Comparison of ENCODE assay signal across 14 mouse cellular contexts in the genomic region with DNA sequence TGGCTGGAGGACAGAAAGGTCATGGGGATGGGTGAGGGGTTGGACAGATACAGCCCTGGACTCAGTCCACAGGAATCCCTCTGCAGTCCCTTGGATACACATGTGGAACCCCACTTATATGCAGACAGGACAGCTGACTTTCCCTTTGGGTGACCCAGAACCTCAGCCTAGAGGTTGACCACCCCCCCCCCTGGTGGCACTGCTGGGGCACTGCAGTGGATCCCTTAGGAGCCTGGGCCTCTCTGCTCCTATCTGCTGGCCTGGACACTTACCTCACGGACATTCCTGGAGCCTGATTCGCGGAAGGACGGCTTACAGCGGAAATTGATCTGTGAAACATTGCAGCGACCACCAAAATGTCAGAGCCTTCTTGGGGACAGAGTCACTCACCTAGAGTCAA. TPM values are rescaled to one million over a fixed set of nuclear protein-coding genes. Genes with fewer than 3 reads are reported as not detected.
A peak's percentile ranks its signal among the peaks of the same experiment; 100 is the strongest.
DNase-seq lines count a peak whose midpoint lies in the region; ATAC-seq and TF ChIP-seq lines count a peak whose summit lies in the region.
"Had no signal": no experiment of that assay in that cellular context is flagged by ENCODE, and none has a peak within 500 bp of the region (broad histone marks: within the 10 kb centered on the region; RNA-seq: fewer than 3 reads in every experiment).

No protein-coding gene starts in this region.

- H3K36me3 ChIP-seq in heart, postnatal 0 days (replicated peaks; ENCODE audit: control insufficient read depth, insufficient read depth, low read length): peaks cover 70% of the 10 kb centered on the region
- peaks cover 14% of the 10 kb centered on the region for H3K36me3 ChIP-seq in neural tube, embryonic 11.5 days (ENCODE audit: control insufficient read depth, insufficient read depth, low read length)
- H3K36me3 ChIP-seq in neural tube, embryonic 15.5 days: peaks cover 30% of the 10 kb centered on the region

- intact Hi-C loops in heart, postnatal 36 days (cut with DNase I): loop anchor here (5.0 kb wide), 1 partner anchor 115 kb away; no protein-coding TSS in a partner anchor

- WGBS in heart, postnatal 0 days: 34% methylated on average over 6 of the region's 6 CpGs
- 74% methylated on average over 6 of the region's 6 CpGs for WGBS in neural tube, embryonic 11.5 days
- 79% methylated on average over 6 of the region's 6 CpGs for WGBS in neural tube, embryonic 15.5 days
- WGBS in bone marrow, adult 2 months: 85% methylated on average over 6 of the region's 6 CpGs

- no peaks in the 10 kb centered on the region for H3K27me3 ChIP-seq in heart, postnatal 0 days (ENCODE audit: control insufficient read depth, insufficient read depth, low read length)
- H3K27me3 ChIP-seq in neural tube, embryonic 11.5 days (ENCODE audit: control insufficient read depth, insufficient read depth, low read length): no peaks in the 10 kb centered on the region
- no peaks in the 10 kb centered on the region for H3K27me3 ChIP-seq in neural tube, embryonic 15.5 days (replicated peaks)
- H3K27me3 ChIP-seq: hindbrain, embryonic 12.5 days; Patski had no signal

- no peak overlapping the region for H3K4me3 ChIP-seq in heart, postnatal 0 days (ENCODE audit: low read depth, low read length)
- no peak overlapping the region for H3K4me3 ChIP-seq in neural tube, embryonic 11.5 days (ENCODE audit: low read depth, low read length)
- no peak overlapping the region for H3K4me3 ChIP-seq in neural tube, embryonic 15.5 days (replicated peaks)
- H3K4me3 ChIP-seq in bone marrow, adult 2 months (replicated peaks; ENCODE audit: control insufficient read depth, low read depth, low read length): no peak overlapping the region
- H3K4me3 ChIP-seq: erythroblast, embryonic 14.5 days; hindbrain, embryonic 12.5 days had no signal

- TF ChIP-seq CTCF in heart, postnatal 0 days (IDR thresholded peaks at IDR 0.05; ENCODE audit: low read depth): peak; percentile 42
- peak; percentile 29; the same call in 1 of the 2 replicates for TF ChIP-seq CTCF in bone marrow, adult 2 months (IDR thresholded peaks at IDR 0.05; ENCODE audit: control insufficient read depth, insufficient read depth, low read length)

- no peak for DNase-seq in heart, postnatal 0 days (ENCODE audit: low spot score)
- no peak for DNase-seq in heart, postnatal 36 days
- DNase-seq in neural tube, embryonic 11.5 days (ENCODE audit: low spot score): peak; percentile 26
- peak; percentile 41 for DNase-seq in retina, postnatal 1 day
- no peak for DNase-seq in urinary bladder, adult 18-20 months (ENCODE audit: low spot score in 2 of 2)
- DNase-seq in kidney, adult 9 months: no peak
- DNase-seq: adrenal gland, postnatal 14 days; cerebellum, postnatal 36 days; lung, postnatal 4 days had no signal

- H3K9me3 ChIP-seq in heart, postnatal 0 days (replicated peaks; ENCODE audit: control insufficient read depth, low read length): no peaks in the 10 kb centered on the region
- H3K9me3 ChIP-seq in neural tube, embryonic 11.5 days (ENCODE audit: control insufficient read depth, low read length): no peaks in the 10 kb centered on the region
- H3K9me3 ChIP-seq in neural tube, embryonic 15.5 days (replicated peaks): no peaks in the 10 kb centered on the region
- H3K9me3 ChIP-seq: hindbrain, embryonic 12.5 days had no signal

- TF ChIP-seq EP300 in heart, postnatal 0 days (IDR thresholded peaks at IDR 0.05; ENCODE audit: low read depth): no peak

- no peak for TF ChIP-seq POLR2A in bone marrow, adult 2 months (IDR thresholded peaks at IDR 0.05; ENCODE audit: borderline replicate concordance, control insufficient read depth, low read depth, low read length)

- no peak overlapping the region for H3K4me2 ChIP-seq in heart, postnatal 0 days (ENCODE audit: low read depth, low read length)
- H3K4me2 ChIP-seq in neural tube, embryonic 11.5 days (ENCODE audit: low read depth): no peak overlapping the region
- H3K4me2 ChIP-seq in neural tube, embryonic 15.5 days: no peak overlapping the region
- H3K4me2 ChIP-seq: hindbrain, embryonic 12.5 days had no signal

- no peak for ATAC-seq in heart, postnatal 0 days (ENCODE audit: insufficient read depth, low read depth)
- no peak for ATAC-seq in neural tube, embryonic 11.5 days (ENCODE audit: insufficient read depth, low FRiP score, low TSS enrichment)
- no peak for ATAC-seq in neural tube, embryonic 15.5 days (ENCODE audit: low FRiP score)
- ATAC-seq: Patski had no signal

- no peak overlapping the region for H3K27ac ChIP-seq in heart, postnatal 0 days (ENCODE audit: low read depth)
- H3K27ac ChIP-seq in neural tube, embryonic 11.5 days (ENCODE audit: low read depth, low read length): no peak overlapping the region
- H3K27ac ChIP-seq in neural tube, embryonic 15.5 days (replicated peaks): no peak overlapping the region
- H3K27ac ChIP-seq in bone marrow, adult 2 months (ENCODE audit: control insufficient read depth, insufficient read depth, low read depth, low read length, poor library complexity): no peak overlapping the region
- H3K27ac ChIP-seq: hindbrain, embryonic 12.5 days had no signal

- H3K9ac ChIP-seq in heart, postnatal 0 days (replicated peaks; ENCODE audit: low read depth, low read length): no peak overlapping the region
- no peak overlapping the region for H3K9ac ChIP-seq in neural tube, embryonic 11.5 days (ENCODE audit: low read length)
- H3K9ac ChIP-seq in neural tube, embryonic 15.5 days (replicated peaks): no peak overlapping the region
- H3K9ac ChIP-seq: hindbrain, embryonic 12.5 days had no signal

- peaks cover 9% of the 10 kb centered on the region for H3K4me1 ChIP-seq in heart, postnatal 0 days (ENCODE audit: control insufficient read depth, insufficient read depth)
- H3K4me1 ChIP-seq in neural tube, embryonic 11.5 days (ENCODE audit: control insufficient read depth, insufficient read depth, low read length): 0 out of 2 replicates have a peak, but pooled peaks cover under 1% of the 10 kb centered on the region
- H3K4me1 ChIP-seq in neural tube, embryonic 15.5 days: peaks cover 27% of the 10 kb centered on the region
- H3K4me1 ChIP-seq in bone marrow, adult 2 months (ENCODE audit: control insufficient read depth, insufficient read depth, low read length): peaks cover 3% of the 10 kb centered on the region; the same call in 1 of the 2 replicates

RNA-seq across cellular contexts. Expression of gene Gm9821, which starts 3.1 kb away (rescaled TPM):
- not detected in 2 replicates for total RNA-seq in heart, postnatal 0 days (2014; rRNA removed; ENCODE audit: low replicate concordance)
- polyA plus RNA-seq in heart, postnatal 0 days (2015; fragmentation: Nextera tagmentation; extraction: Ambion mirVana): 0.89 and 0.93 TPM in 2 replicates
- total RNA-seq in heart, postnatal 36 days (2021): not detected
- polyA plus RNA-seq in neural tube, embryonic 11.5 days (2014; fragmentation: Nextera tagmentation; extraction: Ambion mirVana): 0.37 and 0.58 TPM in 2 replicates
- 0.24 and 0.57 TPM in 2 replicates for polyA plus RNA-seq in neural tube, embryonic 15.5 days (2015; fragmentation: Nextera tagmentation; extraction: Ambion mirVana)
- not detected in 2 replicates for polyA plus RNA-seq in bone marrow, adult 2 months (2011; ENCODE audit: insufficient read depth, insufficient read length, low replicate concordance, missing spikeins)
- total RNA-seq: adrenal gland, postnatal 14 days had no signal
- polyA plus RNA-seq: erythroblast, embryonic 14.5 days had no signal

RNA-seq across cellular contexts. Expression of gene Mdk, which starts 10.3 kb away (rescaled TPM):
- 18.5 and 48.2 TPM in 2 replicates for total RNA-seq in heart, postnatal 0 days (2014; rRNA removed; ENCODE audit: low replicate concordance)
- 100 and 119 TPM in 2 replicates for polyA plus RNA-seq in heart, postnatal 0 days (2015; fragmentation: Nextera tagmentation; extraction: Ambion mirVana)
- 1 to 10 TPM; 2.4 to 3.9 TPM for total RNA-seq in heart, postnatal 36 days (2021)
- 1,127 and 1,214 TPM in 2 replicates for polyA plus RNA-seq in neural tube, embryonic 11.5 days (2014; fragmentation: Nextera tagmentation; extraction: Ambion mirVana)
- polyA plus RNA-seq in neural tube, embryonic 15.5 days (2015; fragmentation: Nextera tagmentation; extraction: Ambion mirVana): 161 and 243 TPM in 2 replicates
- polyA plus RNA-seq in bone marrow, adult 2 months (2011; ENCODE audit: insufficient read depth, insufficient read length, low replicate concordance, missing spikeins): 14.9 and 18.6 TPM in 2 replicates

RNA-seq across cellular contexts. Expression of gene Chrm4, which starts 15.3 kb away (rescaled TPM):
- total RNA-seq in heart, postnatal 0 days (2014; rRNA removed; ENCODE audit: low replicate concordance): 0.27 TPM in 1 of 2 replicates, not detected in the other
- polyA plus RNA-seq in heart, postnatal 0 days (2015; fragmentation: Nextera tagmentation; extraction: Ambion mirVana): not detected in 2 replicates
- total RNA-seq in heart, postnatal 36 days (2021): not detected
- polyA plus RNA-seq in neural tube, embryonic 11.5 days (2014; fragmentation: Nextera tagmentation; extraction: Ambion mirVana): 0.45 and 0.53 TPM in 2 replicates
- polyA plus RNA-seq in neural tube, embryonic 15.5 days (2015; fragmentation: Nextera tagmentation; extraction: Ambion mirVana): 1.4 and 1.5 TPM in 2 replicates
- not detected in 2 replicates for polyA plus RNA-seq in bone marrow, adult 2 months (2011; ENCODE audit: insufficient read depth, insufficient read length, low replicate concordance, missing spikeins)
- polyA plus RNA-seq: Patski had no signal

RNA-seq across cellular contexts. Expression of gene Dgkz, which starts 33.3 kb away (rescaled TPM):
- total RNA-seq in heart, postnatal 0 days (2014; rRNA removed; ENCODE audit: low replicate concordance): 77.0 and 77.9 TPM in 2 replicates
- polyA plus RNA-seq in heart, postnatal 0 days (2015; fragmentation: Nextera tagmentation; extraction: Ambion mirVana): 24.0 and 26.2 TPM in 2 replicates
- total RNA-seq in heart, postnatal 36 days (2021): 10 to 100 TPM; 48.4 to 51.2 TPM
- 34.6 and 37.7 TPM in 2 replicates for polyA plus RNA-seq in neural tube, embryonic 11.5 days (2014; fragmentation: Nextera tagmentation; extraction: Ambion mirVana)
- 34.8 and 45.9 TPM in 2 replicates for polyA plus RNA-seq in neural tube, embryonic 15.5 days (2015; fragmentation: Nextera tagmentation; extraction: Ambion mirVana)
- polyA plus RNA-seq in bone marrow, adult 2 months (2011; ENCODE audit: insufficient read depth, insufficient read length, low replicate concordance, missing spikeins): 82.4 and 229 TPM in 2 replicates

Comparison
In these comparisons a context has a peak if more than half of its experiments do, and no peak if none do; other contexts are left out.
1. DNase-seq: peak in neural tube, embryonic 11.5 days (single experiment) and retina, postnatal 1 day (single experiment); none in heart, postnatal 0 days (single experiment), heart, postnatal 36 days (0 of 2), urinary bladder, adult 18-20 months (0 of 2) and kidney, adult 9 months (single experiment).